Mouse (Mus musculus) megakaryocyte progenitor cell, adult 5-6 weeks (primary cell): ENCODE data around the gene Sumo3. TPM values are rescaled to one million over a fixed set of nuclear protein-coding genes. Genes with fewer than 3 reads are reported as not detected.

ENCODE experiments used
- total RNA-seq, 2 experiments: library from RNA; stranded (forward) in 1 of 2; stranded (reverse) in 1 of 2; fragments of 157-497, 149-512 nt in 1 of 2; fragments of 200-1000 nt in 1 of 2; gene quantifications; 2 replicates each; pipeline versions ENCODE4 v1.2.3 to v1.2.4; 2015 to 2017

The Sumo3 gene
- total RNA-seq, 2 experiments from 2014 or later, result 38.8 to 187 TPM

Other genes starting within 250 kb of the Sumo3 start
- gene Adarb1, start 187.8 kb upstream of the Sumo3 start, total RNA-seq (2015), result 1.6 TPM in 2 replicates
- gene Adarb1, start 187.8 kb upstream of the Sumo3 start, total RNA-seq (2017), result 0.17 and 0.71 TPM in 2 replicates
- gene Fam207a, start 90.3 kb upstream of the Sumo3 start, total RNA-seq (2015), result 9.1 and 9.9 TPM in 2 replicates
- gene Fam207a, start 90.3 kb upstream of the Sumo3 start, total RNA-seq (2017), result 28.8 and 38.1 TPM in 2 replicates
- gene Itgb2, start 75.8 kb upstream of the Sumo3 start, total RNA-seq (2015), result 37.2 and 37.9 TPM in 2 replicates
- gene Itgb2, start 75.8 kb upstream of the Sumo3 start, total RNA-seq (2017), result 35.1 and 42.0 TPM in 2 replicates
- gene Pttg1ip, start 24.4 kb upstream of the Sumo3 start, total RNA-seq (2015), result 54.1 and 60.0 TPM in 2 replicates
- gene Pttg1ip, start 24.4 kb upstream of the Sumo3 start, total RNA-seq (2017), result 31.8 and 37.6 TPM in 2 replicates
- not detected in 2 replicates for gene Gm49325, start 100 bp downstream of the Sumo3 start, total RNA-seq (2015)
- 1.1 TPM in 1 of 2 replicates, not detected in the other for gene Gm49325, start 100 bp downstream of the Sumo3 start, total RNA-seq (2017)
- 22.8 and 25.1 TPM in 2 replicates for gene Ube2g2, start 16.2 kb downstream of the Sumo3 start, total RNA-seq (2015)
- gene Ube2g2, start 16.2 kb downstream of the Sumo3 start, total RNA-seq (2017), result 30.4 and 34.2 TPM in 2 replicates
- gene Tspear, start 80.5 kb downstream of the Sumo3 start, total RNA-seq (2015), result 0.12 and 0.96 TPM in 2 replicates
- gene Tspear, start 80.5 kb downstream of the Sumo3 start, total RNA-seq (2017), result not detected in 2 replicates
- gene Gm19402, start 84.7 kb downstream of the Sumo3 start, total RNA-seq (2015), result not detected in 2 replicates
- not detected in 2 replicates for gene Gm19402, start 84.7 kb downstream of the Sumo3 start, total RNA-seq (2017)
- not detected in 2 replicates for gene Gm9508, start 91.1 kb downstream of the Sumo3 start, total RNA-seq (2015)
- gene Gm9508, start 91.1 kb downstream of the Sumo3 start, total RNA-seq (2017), result not detected in 2 replicates
- gene Gm10272, start 100.5 kb downstream of the Sumo3 start, total RNA-seq (2015), result not detected in 2 replicates
- gene Gm10272, start 100.5 kb downstream of the Sumo3 start, total RNA-seq (2017), result not detected in 2 replicates
- gene Gm10024, start 105.4 kb downstream of the Sumo3 start, total RNA-seq (2015), result not detected in 2 replicates
- gene Gm10024, start 105.4 kb downstream of the Sumo3 start, total RNA-seq (2017), result not detected in 2 replicates
- not detected in 2 replicates for gene Gm10142, start 109.7 kb downstream of the Sumo3 start, total RNA-seq (2015)
- not detected in 2 replicates for gene Gm10142, start 109.7 kb downstream of the Sumo3 start, total RNA-seq (2017)
- gene Krtap12-1, start 114.5 kb downstream of the Sumo3 start, total RNA-seq (2015), result not detected in 2 replicates
- not detected in 2 replicates for gene Krtap12-1, start 114.5 kb downstream of the Sumo3 start, total RNA-seq (2017)
- not detected in 2 replicates for gene Gm10100, start 120.4 kb downstream of the Sumo3 start, total RNA-seq (2015)
- not detected in 2 replicates for gene Gm10100, start 120.4 kb downstream of the Sumo3 start, total RNA-seq (2017)
- not detected in 2 replicates for gene Gm18596, start 136.5 kb downstream of the Sumo3 start, total RNA-seq (2015)
- not detected in 2 replicates for gene Gm18596, start 136.5 kb downstream of the Sumo3 start, total RNA-seq (2017)
- not detected in 2 replicates for gene Gm9736, start 145.3 kb downstream of the Sumo3 start, total RNA-seq (2015)
- not detected in 2 replicates for gene Gm9736, start 145.3 kb downstream of the Sumo3 start, total RNA-seq (2017)
- gene Gm3233, start 153.6 kb downstream of the Sumo3 start, total RNA-seq (2015), result not detected in 2 replicates
- not detected in 2 replicates for gene Gm3233, start 153.6 kb downstream of the Sumo3 start, total RNA-seq (2017)
- gene Gm3238, start 165.2 kb downstream of the Sumo3 start, total RNA-seq (2015), result not detected in 2 replicates
- gene Gm3238, start 165.2 kb downstream of the Sumo3 start, total RNA-seq (2017), result not detected in 2 replicates
- gene Gm7138, start 170.8 kb downstream of the Sumo3 start, total RNA-seq (2015), result not detected in 2 replicates
- gene Gm7138, start 170.8 kb downstream of the Sumo3 start, total RNA-seq (2017), result not detected in 2 replicates
- not detected in 2 replicates for gene Gm3250, start 176.4 kb downstream of the Sumo3 start, total RNA-seq (2015)
- gene Gm3250, start 176.4 kb downstream of the Sumo3 start, total RNA-seq (2017), result not detected in 2 replicates
- gene Gm7137, start 182.1 kb downstream of the Sumo3 start, total RNA-seq (2015), result not detected in 2 replicates
- gene Gm7137, start 182.1 kb downstream of the Sumo3 start, total RNA-seq (2017), result not detected in 2 replicates
- not detected in 2 replicates for gene Gm9639, start 189.0 kb downstream of the Sumo3 start, total RNA-seq (2015)
- not detected in 2 replicates for gene Gm9639, start 189.0 kb downstream of the Sumo3 start, total RNA-seq (2017)
- not detected in 2 replicates for gene Gm19668, start 193.0 kb downstream of the Sumo3 start, total RNA-seq (2015)
- gene Gm19668, start 193.0 kb downstream of the Sumo3 start, total RNA-seq (2017), result not detected in 2 replicates
- gene Gm9507, start 205.7 kb downstream of the Sumo3 start, total RNA-seq (2015), result not detected in 2 replicates
- not detected in 2 replicates for gene Gm9507, start 205.7 kb downstream of the Sumo3 start, total RNA-seq (2017)
- not detected in 2 replicates for gene Gm2696, start 208.6 kb downstream of the Sumo3 start, total RNA-seq (2015)
- gene Gm2696, start 208.6 kb downstream of the Sumo3 start, total RNA-seq (2017), result not detected in 2 replicates
- not detected in 2 replicates for gene Krtap10-4, start 221.0 kb downstream of the Sumo3 start, total RNA-seq (2015)
- gene Krtap10-4, start 221.0 kb downstream of the Sumo3 start, total RNA-seq (2017), result not detected in 2 replicates
- gene Krtap10-10, start 229.8 kb downstream of the Sumo3 start, total RNA-seq (2015), result not detected in 2 replicates
- gene Krtap10-10, start 229.8 kb downstream of the Sumo3 start, total RNA-seq (2017), result not detected in 2 replicates
- not detected in 2 replicates for gene Gm36176, start 240.7 kb downstream of the Sumo3 start, total RNA-seq (2015)
- not detected in 2 replicates for gene Gm36176, start 240.7 kb downstream of the Sumo3 start, total RNA-seq (2017)
- not detected in 2 replicates for gene Gm10318, start 246.8 kb downstream of the Sumo3 start, total RNA-seq (2015)
- gene Gm10318, start 246.8 kb downstream of the Sumo3 start, total RNA-seq (2017), result not detected in 2 replicates